Mouse (Mus musculus): Measurements from ENCODE around the gene Rptor.

- TF ChIP-seq EP300 (IDR thresholded peaks at IDR 0.05; ENCODE audit: low read depth): no peak
- peak; percentile 55 for TF ChIP-seq CTCF (IDR thresholded peaks at IDR 0.05; ENCODE audit: low read depth)
These were observed 34.8 kb downstream of the Rptor start for GRCm38 (mm10) chr11:119637519-119637918.
